Mouse (Mus musculus): Measurements from ENCODE around the gene Hsd11b2. TPM values are rescaled to one million over a fixed set of nuclear protein-coding genes. Genes with fewer than 3 reads are reported as not detected.
A peak's percentile ranks its signal among the peaks of the same experiment; 100 is the strongest.

Gene Hsd11b2
- polyA plus RNA-seq, 1 experiment: 0.90 TPM

DNA sequence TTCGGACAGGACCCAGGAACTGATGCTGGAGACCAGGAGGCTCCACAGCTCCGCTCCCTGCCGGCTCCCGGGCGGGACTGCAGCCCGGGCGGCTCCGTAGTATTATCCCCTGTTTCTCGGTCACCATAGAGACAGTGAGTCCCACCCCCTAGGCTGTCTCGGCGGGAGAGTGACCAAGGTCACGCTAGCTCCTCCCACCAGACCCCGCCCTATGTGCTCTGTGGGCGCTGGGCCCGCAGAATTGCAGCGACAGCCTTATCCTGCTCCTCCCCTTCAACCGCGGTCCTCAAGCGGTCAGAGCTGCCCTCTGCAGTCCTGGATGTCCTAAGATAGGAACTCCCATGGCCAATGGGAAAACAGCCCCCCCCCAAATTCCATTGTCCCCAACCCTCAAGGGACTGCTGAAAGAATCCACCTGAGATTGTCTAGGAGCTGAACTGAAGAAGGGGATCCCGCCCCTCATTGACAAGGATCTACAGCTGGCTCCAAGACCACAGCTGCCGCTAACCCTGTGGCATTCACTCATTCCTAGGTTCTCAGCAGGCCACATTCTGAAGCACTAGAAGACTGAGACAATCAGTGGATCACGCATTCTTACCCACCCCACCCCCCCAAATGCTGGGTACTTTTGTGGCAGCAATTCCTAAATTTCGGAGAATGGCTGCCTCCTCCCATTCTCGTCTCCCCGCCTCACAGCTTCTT is 47.1 kb upstream of the Hsd11b2 start, which contains the start of gene Tppp3:
Tppp3 (minus strand) TSS at position 213 of the 702 bp plus-strand sequence.
- Histone ChIP-seq H3K4me3 (ENCODE audit: control insufficient read depth, insufficient read depth, low read length) (no peak within 1 kb of the TSS), H3K27ac (ENCODE audit: control insufficient read depth, insufficient read depth, low read length) (no peak within 1 kb of the TSS), H3K27me3 (ENCODE audit: control insufficient read depth, insufficient read depth, low read length) (no peaks in the 10 kb centered on the region), H3K36me3 (ENCODE audit: control insufficient read depth, insufficient read depth, low read length) (no peaks in the 10 kb centered on the region), H3K4me1 (replicated peaks; ENCODE audit: control insufficient read depth, insufficient read depth, low read length) (0 out of 2 replicates have a peak, but pooled peaks cover 9% of the 10 kb centered on the region)
- DNase-seq: peak; percentile 6
- 21% methylated on average over 25 of the region's 25 CpGs for WGBS
- TF ChIP-seq CTCF (IDR thresholded peaks at IDR 0.05; ENCODE audit: borderline replicate concordance, control insufficient read depth, extremely low read depth, insufficient read depth, low read length, poor library complexity): no peak
- TF ChIP-seq POLR2A (IDR thresholded peaks at IDR 0.05; ENCODE audit: control insufficient read depth, extremely low read depth, insufficient read depth, low read length, poor library complexity): 0 out of 2 replicates have a peak, but pooled peaks have one; percentile 31

DNA sequence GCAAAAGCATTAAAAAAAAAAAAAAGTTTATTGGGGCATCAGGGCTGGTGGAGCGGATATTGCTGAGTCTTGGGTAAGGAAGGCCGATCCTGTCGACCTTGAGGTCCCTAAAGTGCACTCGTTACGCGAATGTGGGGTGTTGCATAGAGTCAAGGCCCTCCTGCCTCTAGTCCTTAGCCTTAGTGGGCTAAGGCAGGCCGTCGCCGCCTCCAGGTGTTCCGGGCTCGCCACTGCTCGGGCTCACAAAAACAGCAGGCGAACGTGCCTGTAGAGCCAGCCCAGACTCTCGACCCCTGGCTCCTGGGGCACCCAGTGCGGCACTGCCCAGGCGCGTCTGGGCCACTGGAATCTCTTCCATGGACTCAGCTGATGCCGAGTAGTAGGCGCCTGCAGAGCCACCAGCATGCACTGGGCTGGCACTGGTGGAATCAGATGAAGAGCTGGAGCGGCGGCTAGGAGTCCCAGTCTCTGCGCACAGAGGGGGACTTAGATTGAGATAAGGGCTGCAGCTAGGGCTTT is 46.1 kb upstream of the Hsd11b2 start:
- TF ChIP-seq POLR2A (IDR thresholded peaks at IDR 0.05; ENCODE audit: control insufficient read depth, extremely low read depth, insufficient read depth, low read length, poor library complexity) (no peak), CTCF (IDR thresholded peaks at IDR 0.05; ENCODE audit: borderline replicate concordance, control insufficient read depth, extremely low read depth, insufficient read depth, low read length, poor library complexity) (no peak)
- H3K4me1 ChIP-seq (replicated peaks; ENCODE audit: control insufficient read depth, insufficient read depth, low read length): 0 out of 2 replicates have a peak, but pooled peaks cover 9% of the 10 kb centered on the region
- DNase-seq: no peak

DNA sequence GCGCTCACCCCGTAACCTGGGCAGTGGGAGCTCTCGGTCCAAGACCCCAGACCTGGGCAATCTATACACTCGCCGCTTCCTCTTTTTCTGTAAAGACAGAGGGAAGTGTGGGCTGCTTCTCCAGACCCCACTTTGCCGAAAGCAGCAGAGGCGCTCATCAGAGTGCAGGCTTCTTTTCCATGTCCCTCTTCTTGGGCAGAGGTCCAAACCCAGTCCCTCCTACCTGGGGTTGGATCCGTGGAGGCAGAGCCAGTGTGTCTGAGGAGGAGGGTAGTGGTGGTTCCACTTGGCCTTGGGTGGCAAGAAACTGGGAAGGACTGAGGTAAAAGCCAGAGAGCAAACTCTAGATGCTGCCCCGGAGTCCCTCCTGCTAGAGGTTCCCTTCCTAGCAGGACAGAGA is 45.6 kb upstream of the Hsd11b2 start:
- H3K4me3 ChIP-seq (ENCODE audit: control insufficient read depth, insufficient read depth, low read length): no peak overlapping the region
- H3K27ac ChIP-seq (ENCODE audit: control insufficient read depth, insufficient read depth, low read length): no peak overlapping the region
- 74% methylated on average over 9 of the region's 9 CpGs for WGBS
- TF ChIP-seq CTCF (IDR thresholded peaks at IDR 0.05; ENCODE audit: borderline replicate concordance, control insufficient read depth, extremely low read depth, insufficient read depth, low read length, poor library complexity) (no peak), POLR2A (IDR thresholded peaks at IDR 0.05; ENCODE audit: control insufficient read depth, extremely low read depth, insufficient read depth, low read length, poor library complexity) (no peak)
- no peaks in the 10 kb centered on the region for H3K27me3 ChIP-seq (ENCODE audit: control insufficient read depth, insufficient read depth, low read length)
- 0 out of 2 replicates have a peak, but pooled peaks cover 9% of the 10 kb centered on the region for H3K4me1 ChIP-seq (replicated peaks; ENCODE audit: control insufficient read depth, insufficient read depth, low read length)
- no peak for DNase-seq
- H3K36me3 ChIP-seq (ENCODE audit: control insufficient read depth, insufficient read depth, low read length): no peaks in the 10 kb centered on the region

More for the DNA sequence above, 46.1 kb upstream of the Hsd11b2 start:
- Histone ChIP-seq H3K27me3 (ENCODE audit: control insufficient read depth, insufficient read depth, low read length) (no peaks in the 10 kb centered on the region), H3K4me3 (ENCODE audit: control insufficient read depth, insufficient read depth, low read length) (no peak overlapping the region), H3K36me3 (ENCODE audit: control insufficient read depth, insufficient read depth, low read length) (no peaks in the 10 kb centered on the region), H3K27ac (ENCODE audit: control insufficient read depth, insufficient read depth, low read length) (no peak overlapping the region)
- WGBS: 90% methylated on average over 23 of the region's 23 CpGs

DNA sequence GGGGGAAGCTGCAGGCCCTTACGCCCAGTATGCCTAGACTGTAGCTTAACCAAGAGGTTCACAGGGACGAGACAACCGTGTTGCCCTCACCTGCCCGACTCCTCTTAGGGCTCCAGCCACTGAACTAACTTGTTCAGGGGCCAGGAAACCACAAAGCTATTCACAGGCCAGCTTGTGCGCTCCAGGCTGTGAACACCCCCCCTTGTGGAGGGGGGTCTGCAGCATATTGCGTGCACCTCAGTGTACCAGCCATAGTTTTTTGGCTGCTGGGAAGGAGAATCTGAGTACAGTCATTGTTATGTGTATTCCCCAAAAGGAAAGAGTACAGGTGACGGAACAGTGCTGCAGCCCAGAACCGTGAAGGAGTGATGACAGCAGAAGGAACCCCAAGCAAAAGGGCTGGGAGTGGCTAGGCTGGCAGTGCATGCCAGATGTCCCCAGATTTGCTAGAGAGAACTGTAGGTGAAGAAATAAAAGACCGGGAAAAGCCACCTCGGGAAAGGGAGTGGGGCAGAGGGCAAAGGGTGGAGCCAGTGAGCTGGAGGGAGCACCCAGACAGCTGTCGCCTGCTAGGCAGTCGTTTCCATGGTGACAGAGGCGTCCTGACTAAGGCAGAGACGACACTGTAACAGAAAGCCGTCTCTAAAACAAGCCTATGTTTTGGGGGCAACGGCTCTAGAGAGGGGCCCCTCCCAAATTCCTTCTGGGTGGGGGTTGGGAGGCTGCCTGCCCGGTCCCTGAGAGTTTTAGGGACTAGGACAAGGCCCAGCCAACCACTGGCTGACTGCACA is 44.5 kb upstream of the Hsd11b2 start:
- Histone ChIP-seq H3K4me3 (ENCODE audit: control insufficient read depth, insufficient read depth, low read length) (no peak overlapping the region), H3K36me3 (ENCODE audit: control insufficient read depth, insufficient read depth, low read length) (no peaks in the 10 kb centered on the region), H3K4me1 (replicated peaks; ENCODE audit: control insufficient read depth, insufficient read depth, low read length) (0 out of 2 replicates have a peak, but pooled peaks cover 9% of the 10 kb centered on the region), H3K27ac (ENCODE audit: control insufficient read depth, insufficient read depth, low read length) (no peak overlapping the region), H3K27me3 (ENCODE audit: control insufficient read depth, insufficient read depth, low read length) (no peaks in the 10 kb centered on the region)
- WGBS: 27% methylated on average over 17 of the region's 17 CpGs
- DNase-seq: peak; percentile 9
- TF ChIP-seq POLR2A (IDR thresholded peaks at IDR 0.05; ENCODE audit: control insufficient read depth, extremely low read depth, insufficient read depth, low read length, poor library complexity) (no peak), CTCF (IDR thresholded peaks at IDR 0.05; ENCODE audit: borderline replicate concordance, control insufficient read depth, extremely low read depth, insufficient read depth, low read length, poor library complexity) (no peak)

DNA sequence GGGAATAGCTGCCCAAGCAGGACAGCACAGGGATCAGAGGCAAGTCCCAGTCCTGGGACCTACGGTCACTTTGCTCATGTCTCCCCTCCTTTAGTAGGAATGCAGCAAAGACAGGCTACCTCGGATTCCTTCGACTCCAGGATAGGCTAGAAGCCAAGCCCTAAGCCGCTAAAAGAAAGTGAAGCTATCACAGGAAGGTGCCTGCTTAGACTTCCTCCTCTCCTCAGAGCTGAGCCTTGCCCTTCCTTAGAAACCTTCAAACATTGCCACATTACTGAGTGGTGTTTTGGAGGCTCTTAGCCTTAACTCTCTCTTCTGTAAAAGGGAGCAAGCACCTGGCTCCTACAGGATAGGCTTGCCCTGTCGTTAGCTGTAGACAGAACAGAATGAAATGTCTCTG is 43.9 kb upstream of the Hsd11b2 start:
- H3K27ac ChIP-seq (ENCODE audit: control insufficient read depth, insufficient read depth, low read length): no peak overlapping the region
- H3K36me3 ChIP-seq (ENCODE audit: control insufficient read depth, insufficient read depth, low read length): no peaks in the 10 kb centered on the region
- WGBS: 33% methylated on average over 5 of the region's 5 CpGs
- TF ChIP-seq CTCF (IDR thresholded peaks at IDR 0.05; ENCODE audit: borderline replicate concordance, control insufficient read depth, extremely low read depth, insufficient read depth, low read length, poor library complexity) (no peak), POLR2A (IDR thresholded peaks at IDR 0.05; ENCODE audit: control insufficient read depth, extremely low read depth, insufficient read depth, low read length, poor library complexity) (no peak)
- no peak for DNase-seq
- H3K4me3 ChIP-seq (ENCODE audit: control insufficient read depth, insufficient read depth, low read length): no peak overlapping the region
- H3K4me1 ChIP-seq (replicated peaks; ENCODE audit: control insufficient read depth, insufficient read depth, low read length): 0 out of 2 replicates have a peak, but pooled peaks cover 9% of the 10 kb centered on the region
- no peaks in the 10 kb centered on the region for H3K27me3 ChIP-seq (ENCODE audit: control insufficient read depth, insufficient read depth, low read length)

- no peaks in the 10 kb centered on the region for H3K36me3 ChIP-seq (ENCODE audit: control insufficient read depth, insufficient read depth, low read length)
- no peak for DNase-seq
- TF ChIP-seq POLR2A (IDR thresholded peaks at IDR 0.05; ENCODE audit: control insufficient read depth, extremely low read depth, insufficient read depth, low read length, poor library complexity) (no peak), CTCF (IDR thresholded peaks at IDR 0.05; ENCODE audit: borderline replicate concordance, control insufficient read depth, extremely low read depth, insufficient read depth, low read length, poor library complexity) (no peak)
- H3K27me3 ChIP-seq (ENCODE audit: control insufficient read depth, insufficient read depth, low read length): no peaks in the 10 kb centered on the region
- H3K4me1 ChIP-seq (replicated peaks; ENCODE audit: control insufficient read depth, insufficient read depth, low read length): 0 out of 2 replicates have a peak, but pooled peaks cover 9% of the 10 kb centered on the region
- no peak overlapping the region for H3K27ac ChIP-seq (ENCODE audit: control insufficient read depth, insufficient read depth, low read length)
- H3K4me3 ChIP-seq (ENCODE audit: control insufficient read depth, insufficient read depth, low read length): no peak overlapping the region
- WGBS: 94% methylated on average over 4 of the region's 4 CpGs
Observed at GRCm38 (mm10) chr8:105475254-105475653, 43.3 kb upstream of the Hsd11b2 start.

All from thymus, adult 2 months (tissue).